Mouse (Mus musculus) heart, embryonic 16.5 days (tissue): ENCODE data around the gene Nkx2-2. TPM values are rescaled to one million over a fixed set of nuclear protein-coding genes. Genes with fewer than 3 reads are reported as not detected.
A peak's percentile ranks its signal among the peaks of the same experiment; 100 is the strongest.

ENCODE experiments used
- ATAC-seq: fragments of 200-750 bp; cut with Nextera tagmentation; replicated peaks from 2 replicates; pipeline ENCODE4 v1.8.0; 2017; ENCODE audit warnings: moderate number of reproducible peaks; ENCODE audit not compliant: insufficient read depth, low FRiP score; ENCODE audit errors: extremely low read depth
- H3K27ac ChIP-seq: fragments of 300-500 bp; sonication (generic); 2 replicates; pipeline ENCODE4 v1.5.1; 2014; ENCODE audit warnings: mild to moderate bottlenecking, low read length, control low read depth, moderate library complexity
- H3K27me3 ChIP-seq: fragments of 300-500 bp; sonication (generic); 2 replicates; pipeline ENCODE4 v1.6.1; 2014; ENCODE audit warnings: low read length, mixed read lengths; ENCODE audit not compliant: control insufficient read depth, insufficient read depth
- H3K36me3 ChIP-seq: fragments of 300-500 bp; sonication (generic); 2 replicates; pipeline ENCODE4 v1.6.1; 2014; ENCODE audit not compliant: control insufficient read depth, insufficient read depth
- H3K4me1 ChIP-seq: fragments of 300-500 bp; sonication (generic); 2 replicates; pipeline ENCODE4 v1.6.1; 2014; ENCODE audit warnings: low read length, mixed read lengths; ENCODE audit not compliant: control insufficient read depth, insufficient read depth
- H3K4me2 ChIP-seq: fragments of 300-500 bp; sonication (generic); 2 replicates; pipeline ENCODE4 v1.6.1; 2014; ENCODE audit warnings: low read depth, mild to moderate bottlenecking, control low read depth, low read length
- H3K4me3 ChIP-seq: fragments of 300-500 bp; sonication (generic); 2 replicates; pipeline ENCODE4 v1.5.1; 2014; ENCODE audit warnings: mild to moderate bottlenecking, control low read depth, low read length
- H3K9ac ChIP-seq: fragments of 300-500 bp; sonication (generic); 2 replicates; pipeline ENCODE4 v1.6.1; 2014; ENCODE audit warnings: low read length, control low read depth
- H3K9me3 ChIP-seq: fragments of 300-500 bp; sonication (generic); replicated peaks from 2 replicates; pipeline ENCODE4 v1.6.1; 2016; ENCODE audit warnings: low read length; ENCODE audit not compliant: control insufficient read depth
- WGBS: fragments of 180-500 bp; shearing (Covaris S2); extraction: QIAGEN DNeasy Blood & Tissue Kit; methylation state at CpG from one replicate; pipeline ENCODE4 v1.1.7; 2014; 5-methylcytosine and 5-hydroxymethylcytosine counted together
- polyA plus RNA-seq: library from polyadenylated mRNA; unstranded; fragments of >200 nt; fragmentation: Nextera tagmentation; extraction: Ambion mirVana; gene quantifications from 2 replicates; pipeline ENCODE4 v1.2.1, GENCODE M21; 2015

The Nkx2-2 gene
- polyA plus RNA-seq, 1 experiment from 2014 or later = not detected

GRCm38 (mm10) chr2:147189546-147190315, 4.3 kb downstream of the Nkx2-2 start:
- no peaks in the 10 kb centered on the region for H3K9me3 ChIP-seq
- peaks cover 94% of the 10 kb centered on the region for H3K27me3 ChIP-seq
- WGBS = 3% methylated on average over 28 of the region's 28 CpGs
- no peak for ATAC-seq
- H3K4me3 ChIP-seq = no peak overlapping the region
- no peak overlapping the region for H3K9ac ChIP-seq
- no peak overlapping the region for H3K4me2 ChIP-seq
- no peaks in the 10 kb centered on the region for H3K36me3 ChIP-seq
- H3K4me1 ChIP-seq = peaks cover 23% of the 10 kb centered on the region
- H3K27ac ChIP-seq = no peak overlapping the region

DNA sequence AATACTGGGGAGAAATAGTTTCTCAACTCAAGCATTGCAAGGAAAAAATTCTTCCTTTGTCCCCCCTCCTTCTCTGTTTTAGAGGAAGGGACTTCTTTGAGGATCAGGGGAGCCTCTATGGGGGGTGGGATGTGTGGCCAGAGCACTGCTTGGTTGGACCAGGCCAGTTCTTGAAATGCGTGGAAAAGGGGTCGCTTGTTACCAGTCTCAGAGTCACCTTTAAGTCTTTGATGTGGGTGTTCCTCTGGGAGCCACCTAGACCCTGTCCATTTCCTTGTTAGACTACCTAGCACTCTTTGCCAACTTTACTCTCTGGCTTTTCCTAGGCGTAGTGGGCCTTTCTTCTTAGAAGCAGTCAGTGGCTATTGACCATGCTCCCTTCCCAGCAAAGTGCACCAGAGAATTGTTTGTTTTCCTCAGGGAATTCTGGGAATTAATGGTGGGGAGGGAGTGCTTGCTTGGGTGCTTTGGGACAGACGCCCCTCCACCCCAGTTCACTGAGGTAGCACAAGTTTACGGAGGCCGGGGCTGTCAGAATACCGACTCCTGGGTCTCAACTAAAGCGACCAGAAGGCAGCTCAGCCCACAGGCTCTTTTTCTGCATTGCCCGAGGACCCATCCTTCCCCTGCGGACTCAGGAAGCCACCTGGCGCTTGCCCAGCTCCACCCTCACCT, 5.0 kb downstream of the Nkx2-2 start:
- WGBS = 10% methylated on average over 10 of the region's 11 CpGs
- Histone ChIP-seq H3K9ac (no peak overlapping the region), H3K4me3 (no peak overlapping the region), H3K4me2 (no peak overlapping the region), H3K9me3 (no peaks in the 10 kb centered on the region), H3K27me3 (peaks cover 94% of the 10 kb centered on the region), H3K27ac (no peak overlapping the region), H3K4me1 (peaks cover 20% of the 10 kb centered on the region), H3K36me3 (no peaks in the 10 kb centered on the region)
- no peak for ATAC-seq

- Histone ChIP-seq H3K4me1 (peaks cover 19% of the 10 kb centered on the region), H3K27me3 (peaks cover 93% of the 10 kb centered on the region), H3K9me3 (no peaks in the 10 kb centered on the region), H3K4me2 (no peak overlapping the region), H3K27ac (no peak overlapping the region), H3K9ac (no peak overlapping the region), H3K4me3 (no peak overlapping the region), H3K36me3 (no peaks in the 10 kb centered on the region)
- no peak for ATAC-seq
- WGBS = 3% methylated on average over 28 of the region's 28 CpGs
Observed at GRCm38 (mm10) chr2:147188074-147188700, 5.9 kb downstream of the Nkx2-2 start.

DNA sequence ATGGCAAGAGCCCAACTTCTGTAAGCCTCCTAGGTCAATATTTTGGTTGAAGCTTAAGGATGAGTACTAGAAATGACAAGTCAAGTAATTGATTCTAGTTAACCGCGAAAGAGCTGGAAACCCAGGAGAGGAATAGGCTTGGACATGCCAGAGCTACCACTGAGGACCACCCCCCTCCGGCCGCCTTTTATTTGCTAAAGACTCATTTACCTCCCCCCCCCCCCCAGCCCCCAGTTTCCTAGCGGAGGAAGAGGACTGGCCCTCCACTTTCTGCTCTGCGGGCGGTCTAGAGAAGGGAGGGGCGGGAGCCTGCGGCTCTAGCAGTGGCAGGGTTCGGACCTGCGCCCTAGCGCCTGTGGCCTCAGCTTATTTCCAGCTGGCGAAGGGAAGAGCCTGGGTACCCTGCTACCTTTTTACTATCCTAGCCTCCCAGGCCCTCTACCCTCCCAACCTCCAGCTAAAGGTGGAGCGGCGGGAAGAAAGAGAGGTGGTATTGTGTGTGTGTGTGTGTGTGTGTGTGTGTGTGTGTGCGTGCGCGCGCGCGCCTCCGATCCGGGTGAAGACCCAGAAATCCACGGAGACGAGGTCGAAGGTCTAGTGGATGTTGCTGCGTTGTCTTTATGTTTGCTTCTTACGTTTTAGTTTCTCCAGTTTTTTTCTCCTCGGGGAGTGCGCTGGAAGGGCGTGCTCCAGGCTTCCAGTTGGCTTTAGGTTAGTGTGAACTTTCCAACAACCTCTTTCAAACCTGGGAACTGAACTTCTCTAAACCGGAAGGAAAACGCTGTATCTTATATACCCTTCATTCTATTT, 6.8 kb downstream of the Nkx2-2 start:
- no peak for ATAC-seq
- Histone ChIP-seq H3K36me3 (no peaks in the 10 kb centered on the region), H3K9ac (no peak overlapping the region), H3K27ac (no peak overlapping the region), H3K4me3 (no peak overlapping the region), H3K9me3 (no peaks in the 10 kb centered on the region), H3K4me1 (peaks cover 19% of the 10 kb centered on the region), H3K4me2 (peak overlapping the region; percentile 17; the same call in 1 of the 2 replicates), H3K27me3 (peaks cover 93% of the 10 kb centered on the region)
- under 1% methylated on average over 32 of the region's 33 CpGs for WGBS

DNA sequence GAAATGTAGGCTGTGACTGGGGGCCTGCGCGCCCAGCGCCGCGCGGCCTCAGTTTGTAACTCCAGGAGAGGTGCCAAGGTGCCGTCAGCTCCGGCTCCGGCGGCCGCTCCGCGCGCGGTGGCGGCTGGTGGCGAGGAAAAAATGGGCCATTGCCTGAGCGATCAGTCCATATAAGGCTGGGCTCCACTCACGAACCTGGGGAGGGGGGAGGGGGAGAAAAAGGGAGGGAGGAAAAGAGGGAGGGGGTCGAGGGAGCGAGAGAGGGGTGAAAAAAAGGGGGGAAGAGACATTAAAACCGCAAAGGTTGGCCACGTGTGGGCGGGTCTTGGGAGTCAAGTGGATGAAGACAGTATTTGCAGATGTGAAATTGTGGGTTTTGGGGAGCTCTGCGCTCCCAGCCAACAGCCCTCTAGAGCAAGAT, 7.8 kb downstream of the Nkx2-2 start:
- no peak overlapping the region for H3K9ac ChIP-seq
- no peaks in the 10 kb centered on the region for H3K36me3 ChIP-seq
- no peak overlapping the region for H3K4me3 ChIP-seq
- no peak overlapping the region for H3K27ac ChIP-seq
- no peaks in the 10 kb centered on the region for H3K9me3 ChIP-seq
- no peak for ATAC-seq
- peaks cover 19% of the 10 kb centered on the region for H3K4me1 ChIP-seq
- H3K4me2 ChIP-seq = no peak overlapping the region; the same call in 1 of the 2 replicates
- WGBS = 2% methylated on average over 25 of the region's 25 CpGs
- peaks cover 94% of the 10 kb centered on the region for H3K27me3 ChIP-seq

DNA sequence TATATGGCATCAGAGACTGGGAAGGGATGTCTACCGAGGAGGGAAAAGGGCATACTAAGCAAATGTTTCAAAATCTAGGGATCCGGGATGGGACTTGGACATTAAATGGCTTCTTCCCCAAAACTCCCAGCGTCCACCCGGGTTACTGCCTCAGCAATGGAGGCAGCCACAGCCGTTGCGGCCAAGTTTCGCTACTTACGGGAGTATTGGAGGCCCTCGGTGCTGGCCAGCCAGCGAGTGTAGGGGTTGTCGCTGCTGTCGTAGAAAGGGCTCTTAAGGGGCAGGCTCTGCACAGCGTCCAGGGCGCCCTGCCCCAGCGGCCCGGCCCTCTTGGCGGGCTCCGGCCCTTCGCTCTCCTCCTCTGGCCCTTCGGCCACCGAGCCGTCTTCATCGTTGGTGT, 8.5 kb downstream of the Nkx2-2 start:
- no peak for ATAC-seq
- peak overlapping the region; percentile 54 for H3K4me2 ChIP-seq
- peaks cover 19% of the 10 kb centered on the region for H3K4me1 ChIP-seq
- no peak overlapping the region for H3K9ac ChIP-seq
- WGBS = 1% methylated on average over 23 of the region's 23 CpGs
- no peak overlapping the region for H3K27ac ChIP-seq
- H3K27me3 ChIP-seq = peaks cover 94% of the 10 kb centered on the region
- H3K4me3 ChIP-seq = peak overlapping the region; percentile 38
- H3K36me3 ChIP-seq = no peaks in the 10 kb centered on the region
- H3K9me3 ChIP-seq = no peaks in the 10 kb centered on the region

DNA sequence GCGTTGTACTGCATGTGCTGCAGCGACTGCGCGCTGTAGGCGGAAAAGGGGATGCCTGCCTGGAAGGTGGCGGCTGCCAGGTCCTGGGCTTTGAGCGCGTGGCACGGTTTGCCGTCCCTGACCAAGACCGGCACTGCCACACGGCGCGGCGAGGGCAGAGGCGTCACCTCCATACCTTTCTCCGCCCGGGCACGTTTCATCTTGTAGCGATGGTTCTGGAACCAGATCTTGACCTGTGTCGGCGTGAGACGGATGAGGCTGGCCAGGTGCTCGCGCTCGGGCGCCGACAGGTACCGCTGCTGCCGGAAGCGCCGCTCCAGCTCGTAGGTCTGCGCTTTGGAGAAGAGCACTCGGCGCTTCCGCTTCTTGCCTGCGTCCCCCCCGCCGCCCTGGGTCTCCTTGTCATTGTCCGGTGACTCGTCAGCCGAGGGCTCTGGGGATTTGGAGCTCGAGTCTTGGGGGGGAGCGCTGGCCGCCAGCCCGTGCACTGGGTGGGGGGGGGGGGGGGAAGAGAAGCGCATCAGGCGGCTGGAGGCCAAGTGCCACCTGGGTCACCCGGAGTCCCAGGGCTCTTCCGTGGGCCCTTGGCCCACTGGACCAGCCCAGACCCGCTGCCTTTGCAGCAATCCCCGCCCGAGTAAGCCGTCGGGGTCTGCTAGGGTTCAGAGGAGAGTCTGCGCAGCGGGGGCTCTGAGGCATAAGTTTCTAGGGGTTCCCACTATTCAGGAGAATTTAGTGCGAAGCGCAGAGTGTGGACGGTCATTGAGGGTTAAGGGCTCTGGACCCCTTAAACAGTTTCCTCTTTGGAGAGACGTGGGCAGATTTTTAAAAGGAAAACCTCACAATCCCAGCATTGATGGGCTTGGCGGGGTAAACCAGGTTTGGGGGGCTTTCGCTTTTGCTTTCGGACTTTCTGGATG, 9.7 kb downstream of the Nkx2-2 start:
- Histone ChIP-seq H3K4me3 (peak overlapping the region; percentile 37), H3K27ac (no peak overlapping the region), H3K27me3 (peaks cover 95% of the 10 kb centered on the region), H3K4me1 (peaks cover 19% of the 10 kb centered on the region), H3K9ac (no peak overlapping the region), H3K36me3 (no peaks in the 10 kb centered on the region), H3K9me3 (no peaks in the 10 kb centered on the region), H3K4me2 (peak overlapping the region; percentile 54)
- ATAC-seq = no peak; the same call in 1 of the 2 replicates
- WGBS = 2% methylated on average over 62 of the region's 65 CpGs

- H3K9me3 ChIP-seq = no peaks in the 10 kb centered on the region
- H3K27me3 ChIP-seq = peaks cover 94% of the 10 kb centered on the region
- H3K36me3 ChIP-seq = no peaks in the 10 kb centered on the region
- H3K4me2 ChIP-seq = no peak overlapping the region
- H3K9ac ChIP-seq = no peak overlapping the region
- H3K4me1 ChIP-seq = peaks cover 19% of the 10 kb centered on the region
- no peak for ATAC-seq
- WGBS = 2% methylated on average over 12 of the region's 12 CpGs
- no peak overlapping the region for H3K27ac ChIP-seq
- H3K4me3 ChIP-seq = no peak overlapping the region; the same call in 1 of the 2 replicates
Observed at GRCm38 (mm10) chr2:147183521-147183920, 10.5 kb downstream of the Nkx2-2 start.
